Mouse (Mus musculus) ES-E14 (cell line): Measurements from ENCODE around the gene Fam25c. TPM values are rescaled to one million over a fixed set of nuclear protein-coding genes. Genes with fewer than 3 reads are reported as not detected.

ENCODE experiments used
- DNase-seq: peaks from one replicate; pipeline ENCODE4 v3.0.0-alpha.2; 2013; ENCODE audit warnings: low read depth, low spot score
- H3K27ac ChIP-seq: 2 replicates; pipeline ENCODE4 v1.5.1; 2012; ENCODE audit warnings: low read depth, mild to moderate bottlenecking, low read length, moderate library complexity, mixed read lengths; ENCODE audit not compliant: poor library complexity, insufficient read depth, severe bottlenecking
- H3K36me3 ChIP-seq: 2 replicates; pipeline ENCODE4 v1.6.1; 2012; ENCODE audit warnings: mild to moderate bottlenecking, low read length, moderate library complexity, mixed read lengths; ENCODE audit not compliant: control insufficient read depth, poor library complexity, insufficient read depth, severe bottlenecking
- H3K4me1 ChIP-seq, 2 experiments: fragments of 150-350 bp in 1 of 2; sonication (generic) in 1 of 2; 2 replicates each; pipeline ENCODE4 v1.6.1; 2012; ENCODE audit warnings: low read length in 2 of 2, mild to moderate bottlenecking in 1 of 2, mixed read lengths in 1 of 2; ENCODE audit not compliant: control insufficient read depth in 2 of 2, insufficient read depth in 2 of 2, poor library complexity in 1 of 2
- H3K4me3 ChIP-seq, 2 experiments: fragments of 150-350 bp in 1 of 2; sonication (generic) in 1 of 2; 2 replicates each; pipeline ENCODE4 v1.5.1; 2012; ENCODE audit warnings: low read length in 2 of 2, low read depth in 1 of 2, mild to moderate bottlenecking in 1 of 2, mixed read lengths in 1 of 2; ENCODE audit not compliant: insufficient read depth in 1 of 2, poor library complexity in 1 of 2, severe bottlenecking in 1 of 2
- H3K9ac ChIP-seq: 2 replicates; pipeline ENCODE4 v1.6.1; 2012; ENCODE audit warnings: low read depth, mild to moderate bottlenecking, low read length, mixed read lengths; ENCODE audit not compliant: poor library complexity, insufficient read depth, severe bottlenecking
- H3K9me3 ChIP-seq: fragments of 150-350 bp; sonication (generic); 2 replicates; pipeline ENCODE4 v1.6.1; 2012; ENCODE audit warnings: low read depth, mild to moderate bottlenecking, low read length; ENCODE audit not compliant: control insufficient read depth, insufficient read depth
- CHD2 ChIP-seq: IDR thresholded peaks from 2 replicates; pipeline ENCODE4 v1.6.1; 2014; ENCODE audit warnings: mild to moderate bottlenecking, low read depth, low read length, inconsistent platforms
- HCFC1 ChIP-seq: IDR thresholded peaks from 2 replicates; pipeline ENCODE4 v1.6.1; 2012; ENCODE audit warnings: low read length, inconsistent platforms, borderline replicate concordance; ENCODE audit not compliant: insufficient read depth
- MAFK ChIP-seq: IDR thresholded peaks from 2 replicates; pipeline ENCODE4 v1.6.1; 2014; ENCODE audit warnings: mild to moderate bottlenecking, low read depth, low read length, inconsistent platforms; ENCODE audit not compliant: insufficient read depth
- ZC3H11A ChIP-seq: IDR thresholded peaks from 2 replicates; pipeline ENCODE4 v1.6.1; 2012; ENCODE audit warnings: low read depth, mild to moderate bottlenecking, inconsistent platforms, low read length, borderline replicate concordance
- ZNF384 ChIP-seq: IDR thresholded peaks from 2 replicates; pipeline ENCODE4 v1.6.1; 2012; ENCODE audit warnings: low read depth, low read length, inconsistent platforms
- in situ Hi-C, 2 experiments: fragments of 600-800 bp; cut with MboI; formaldehyde crosslinking; loops; one replicate each; pipeline ENCODE4 v1.15.1; 2025; ENCODE audit warnings: low sequenced_read_pairs in 2 of 2, inconsistent platforms in 1 of 2; ENCODE audit not compliant: unreplicated experiment in 2 of 2
- total RNA-seq: library from RNA; depleted of rRNA; stranded (reverse); fragments of 300-350 nt; gene quantifications from 2 replicates; pipeline ENCODE4 v1.2.3, GENCODE M21; 2012

The Fam25c gene
- total RNA-seq, 1 experiment = 145 TPM

GRCm38 (mm10) chr14:34313612-34314011, 41.6 kb downstream of the Fam25c start:
- Histone ChIP-seq H3K9ac (peak overlapping the region; percentile 42; the same call in 1 of the 2 replicates), H3K27ac (no peak overlapping the region), H3K4me3 (peak overlapping the region; percentile 82 to 100), H3K4me1 (peaks cover 0 to 34% of the 10 kb centered on the region in 2 experiments), H3K9me3 (no peaks in the 10 kb centered on the region), H3K36me3 (peaks cover 5% of the 10 kb centered on the region)
- no peak for TF ChIP-seq ZNF384
- TF ChIP-seq HCFC1 = no peak
- TF ChIP-seq ZC3H11A = no peak
- TF ChIP-seq MAFK = no peak
- no peak for TF ChIP-seq CHD2
- DNase-seq = no peak
- in situ Hi-C loops = no loop called here

DNA sequence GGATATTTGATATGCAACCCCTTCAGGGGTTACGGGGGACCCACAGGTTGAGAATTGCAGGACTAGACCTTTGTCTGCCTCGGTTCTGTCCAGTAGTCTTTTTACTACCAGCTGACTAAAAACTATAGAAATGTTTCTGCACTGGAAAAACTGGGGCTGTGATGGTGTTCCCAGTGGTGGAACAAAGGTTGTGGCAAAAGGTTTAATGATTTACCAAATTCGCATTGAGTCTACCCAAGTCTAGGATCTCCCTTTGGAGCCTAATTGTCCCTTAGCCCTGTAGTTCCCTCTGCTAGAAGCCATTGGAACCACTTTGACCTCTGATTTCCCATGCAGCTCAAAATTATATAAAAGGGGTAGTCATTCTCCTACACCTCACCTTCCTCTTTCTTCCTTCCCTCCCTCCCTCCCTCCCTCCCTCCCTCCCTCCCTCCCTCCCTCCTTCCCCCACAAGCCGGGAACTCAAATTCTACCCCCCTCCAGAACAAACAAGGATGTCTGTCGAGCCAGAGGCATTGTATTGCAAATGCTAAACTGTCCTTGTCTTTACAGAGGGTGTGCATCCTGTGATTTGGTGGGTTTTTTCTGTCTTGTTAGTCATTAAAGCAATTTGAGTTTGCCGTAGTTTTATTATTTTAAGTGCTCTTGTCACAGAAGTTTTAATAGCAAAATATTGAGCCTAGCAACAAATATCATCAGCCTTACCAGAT, 42.7 kb downstream of the Fam25c start:
- no peak for TF ChIP-seq ZNF384
- TF ChIP-seq HCFC1 = no peak
- TF ChIP-seq ZC3H11A = no peak
- TF ChIP-seq CHD2 = no peak
- TF ChIP-seq MAFK = no peak
- Histone ChIP-seq H3K36me3 (peaks cover 5% of the 10 kb centered on the region), H3K4me3 (peak overlapping the region; percentile 82 to 100), H3K27ac (peak overlapping the region; percentile 55; the same call in 1 of the 2 replicates), H3K4me1 (peaks cover 0 to 33% of the 10 kb centered on the region in 2 experiments), H3K9me3 (no peaks in the 10 kb centered on the region), H3K9ac (peak overlapping the region; percentile 66; the same call in 1 of the 2 replicates)
- DNase-seq = no peak
- in situ Hi-C loops = no loop called here

GRCm38 (mm10) chr14:34311691-34312090, 43.5 kb downstream of the Fam25c start:
- no peaks in the 10 kb centered on the region for H3K9me3 ChIP-seq
- H3K9ac ChIP-seq = peak overlapping the region; percentile 89; the same call in 1 of the 2 replicates
- peaks cover 5% of the 10 kb centered on the region for H3K36me3 ChIP-seq
- TF ChIP-seq HCFC1 (no peak), MAFK (no peak), ZC3H11A (no peak), CHD2 (no peak), ZNF384 (no peak)
- peaks cover 2 to 32% of the 10 kb centered on the region in 2 experiments for H3K4me1 ChIP-seq
- H3K4me3 ChIP-seq = peak overlapping the region; percentile 82 to 100
- in situ Hi-C loops = no loop called here
- no peak for DNase-seq
- no peak overlapping the region for H3K27ac ChIP-seq

GRCm38 (mm10) chr14:34311021-34311631, 44.1 kb downstream of the Fam25c start:
- H3K36me3 ChIP-seq = peaks cover 5% of the 10 kb centered on the region
- in situ Hi-C loops = no loop called here
- no peak for TF ChIP-seq ZC3H11A
- no peak for TF ChIP-seq ZNF384
- TF ChIP-seq CHD2 = no peak
- no peak for TF ChIP-seq HCFC1
- no peak for TF ChIP-seq MAFK
- peak overlapping the region; percentile 82 to 100 for H3K4me3 ChIP-seq
- H3K27ac ChIP-seq = peak overlapping the region; percentile 75
- H3K9me3 ChIP-seq = no peaks in the 10 kb centered on the region
- H3K9ac ChIP-seq = peak overlapping the region; percentile 89
- DNase-seq = no peak
- H3K4me1 ChIP-seq = peaks cover 2 to 32% of the 10 kb centered on the region in 2 experiments
